Mouse (Mus musculus) lung, postnatal 0 days (tissue): ENCODE measurements at regions not wholly inside any gene's neighbourhood (a gene's known extent, or its start where the extent isn't known, plus 50 kb on each side); places are given as distances from the start of the nearest gene placed in this dataset.
A peak's percentile ranks its signal among the peaks of the same experiment; 100 is the strongest.
"Not testable (repeated sequence)": the region's sequence is repeated elsewhere in the genome, so short reads cannot be mapped to it uniquely, and the experiment has no call there.

Source experiments
- ATAC-seq: fragments of 200-750 bp; cut with Nextera tagmentation; 2 replicates; pipeline ENCODE4 v1.8.0; 2017; ENCODE audit warnings: moderate library complexity
- DNase-seq: peaks from one replicate; pipeline ENCODE4 v3.0.0-alpha.2; 2016; ENCODE audit warnings: low spot score
- H3K27ac ChIP-seq: fragments of 300-500 bp; sonication (generic); 2 replicates; pipeline ENCODE4 v1.5.1; 2014; ENCODE audit warnings: antibody characterized with exemption, mild to moderate bottlenecking, low read length, mixed read lengths
- H3K27me3 ChIP-seq: fragments of 300-500 bp; sonication (generic); replicated peaks from 2 replicates; pipeline ENCODE4 v1.6.1; 2014; ENCODE audit warnings: low read length, mixed read lengths; ENCODE audit not compliant: insufficient read depth
- H3K36me3 ChIP-seq: fragments of 300-500 bp; sonication (generic); 2 replicates; pipeline ENCODE4 v1.6.1; 2014; ENCODE audit warnings: low read length, mixed read lengths; ENCODE audit not compliant: insufficient read depth
- H3K4me1 ChIP-seq: fragments of 300-500 bp; sonication (generic); 2 replicates; pipeline ENCODE4 v1.6.1; 2014; ENCODE audit warnings: antibody characterized with exemption, low read depth, low read length, mixed read lengths; ENCODE audit not compliant: insufficient read depth
- H3K4me2 ChIP-seq: fragments of 300-500 bp; sonication (generic); replicated peaks from 2 replicates; pipeline ENCODE4 v1.6.1; 2014; ENCODE audit warnings: low read depth, mild to moderate bottlenecking, low read length, moderate library complexity, mixed read lengths
- H3K4me3 ChIP-seq: fragments of 300-500 bp; sonication (generic); 2 replicates; pipeline ENCODE4 v1.5.1; 2014; ENCODE audit warnings: low read depth, low read length
- H3K9ac ChIP-seq: fragments of 300-500 bp; sonication (generic); replicated peaks from 2 replicates; pipeline ENCODE4 v1.6.1; 2014; ENCODE audit warnings: low read depth, mild to moderate bottlenecking
- H3K9me3 ChIP-seq: fragments of 300-500 bp; sonication (generic); 2 replicates; pipeline ENCODE4 v1.6.1; 2016; ENCODE audit warnings: low read length, mixed read lengths
- CTCF ChIP-seq: IDR thresholded peaks from 2 replicates; pipeline ENCODE4 v1.5.1; 2016; ENCODE audit warnings: antibody characterized with exemption, mild to moderate bottlenecking
- EP300 ChIP-seq: IDR thresholded peaks from 2 replicates; pipeline ENCODE4 v1.6.1; 2016; ENCODE audit warnings: antibody characterized with exemption, mild to moderate bottlenecking, control low read depth
- WGBS: fragments of 180-500 bp; shearing (Covaris S2); extraction: QIAGEN DNeasy Blood & Tissue Kit; methylation state at CpG from one replicate; pipeline ENCODE4 v1.1.7; 2014; 5-methylcytosine and 5-hydroxymethylcytosine counted together

- WGBS = 56% methylated on average over 3 of the region's 3 CpGs
- no peak overlapping the region for H3K4me2 ChIP-seq
- no peak overlapping the region for H3K4me3 ChIP-seq
- peak; percentile 18 for DNase-seq
- H3K27me3 ChIP-seq = no peaks in the 10 kb centered on the region
- H3K4me1 ChIP-seq = no peaks in the 10 kb centered on the region
- no peaks in the 10 kb centered on the region for H3K36me3 ChIP-seq
- H3K9ac ChIP-seq = no peak overlapping the region
- no peaks in the 10 kb centered on the region for H3K9me3 ChIP-seq
- no peak for TF ChIP-seq CTCF
- no peak for TF ChIP-seq EP300
- ATAC-seq = peak; percentile 25; the same call in 1 of the 2 replicates
- no peak overlapping the region for H3K27ac ChIP-seq
Measured at GRCm38 (mm10) chr11:7705312-7705764, 491.6 kb upstream of the Igfbp3 start.

GRCm38 (mm10) chr11:7697591-7697990 lies 483.9 kb upstream of the Igfbp3 start:
- 82% methylated on average over 1 of the region's 1 CpGs for WGBS
- ATAC-seq (no peak), DNase-seq (no peak)
- Histone ChIP-seq H3K4me2 (no peak overlapping the region), H3K4me3 (no peak overlapping the region), H3K27me3 (no peaks in the 10 kb centered on the region), H3K9ac (no peak overlapping the region), H3K27ac (no peak overlapping the region), H3K4me1 (no peaks in the 10 kb centered on the region), H3K9me3 (no peaks in the 10 kb centered on the region), H3K36me3 (no peaks in the 10 kb centered on the region)
- TF ChIP-seq EP300 (no peak), CTCF (no peak)

GRCm38 (mm10) chr11:7689701-7690100 lies 476.0 kb upstream of the Igfbp3 start:
- WGBS = 56% methylated on average over 3 of the region's 3 CpGs
- not testable (repeated sequence) for H3K27ac ChIP-seq, ATAC-seq, H3K4me2 ChIP-seq, H3K27me3 ChIP-seq, H3K9ac ChIP-seq, H3K4me1 ChIP-seq, DNase-seq, H3K36me3 ChIP-seq, H3K4me3 ChIP-seq, H3K9me3 ChIP-seq

GRCm38 (mm10) chr11:7672821-7673220 lies 459.1 kb upstream of the Igfbp3 start:
- H3K4me1 ChIP-seq = no peaks in the 10 kb centered on the region
- H3K9me3 ChIP-seq = no peaks in the 10 kb centered on the region
- H3K36me3 ChIP-seq = no peaks in the 10 kb centered on the region
- peak; percentile 55 for DNase-seq
- H3K4me3 ChIP-seq = no peak overlapping the region
- H3K9ac ChIP-seq = no peak overlapping the region
- peak; percentile 44 for ATAC-seq
- no peak overlapping the region for H3K4me2 ChIP-seq
- H3K27ac ChIP-seq = no peak overlapping the region
- H3K27me3 ChIP-seq = no peaks in the 10 kb centered on the region
- TF ChIP-seq CTCF (no peak), EP300 (no peak)

- H3K4me2 ChIP-seq = no peak overlapping the region
- TF ChIP-seq CTCF (no peak), EP300 (no peak)
- no peak overlapping the region for H3K4me3 ChIP-seq
- DNase-seq (peak; percentile 42), ATAC-seq (no peak)
- H3K9me3 ChIP-seq = no peaks in the 10 kb centered on the region
- H3K27me3 ChIP-seq = no peaks in the 10 kb centered on the region
- H3K36me3 ChIP-seq = no peaks in the 10 kb centered on the region
- H3K27ac ChIP-seq = no peak overlapping the region
- H3K9ac ChIP-seq = no peak overlapping the region
- no peaks in the 10 kb centered on the region for H3K4me1 ChIP-seq
Measured at GRCm38 (mm10) chr11:7630637-7631036, 416.9 kb upstream of the Igfbp3 start.

- no peaks in the 10 kb centered on the region for H3K27me3 ChIP-seq
- no peak overlapping the region for H3K9ac ChIP-seq
- no peak overlapping the region for H3K4me2 ChIP-seq
- no peak overlapping the region for H3K27ac ChIP-seq
- H3K36me3 ChIP-seq = no peaks in the 10 kb centered on the region
- DNase-seq (peak; percentile 31), ATAC-seq (no peak)
- no peak for TF ChIP-seq EP300
- no peak for TF ChIP-seq CTCF
- H3K9me3 ChIP-seq = no peaks in the 10 kb centered on the region
- H3K4me1 ChIP-seq = no peaks in the 10 kb centered on the region
- 63% methylated on average over 3 of the region's 3 CpGs for WGBS
- H3K4me3 ChIP-seq = no peak overlapping the region
Measured at GRCm38 (mm10) chr11:7625256-7625655, 411.5 kb upstream of the Igfbp3 start.

- Histone ChIP-seq H3K4me3 (no peak overlapping the region), H3K36me3 (no peaks in the 10 kb centered on the region)
Measured at GRCm38 (mm10) chr11:7620320-7620719, 406.6 kb upstream of the Igfbp3 start.

More at GRCm38 (mm10) chr11:7620320-7620719, 406.6 kb upstream of the Igfbp3 start:
- no peak overlapping the region for H3K27ac ChIP-seq
- H3K4me1 ChIP-seq = no peaks in the 10 kb centered on the region
- no peaks in the 10 kb centered on the region for H3K9me3 ChIP-seq
- WGBS = 67% methylated on average over 6 of the region's 6 CpGs
- H3K27me3 ChIP-seq = no peaks in the 10 kb centered on the region
- no peak for TF ChIP-seq EP300
- no peak for ATAC-seq
- no peak overlapping the region for H3K9ac ChIP-seq
- DNase-seq = no peak
- H3K4me2 ChIP-seq = no peak overlapping the region
